Mouse (Mus musculus) kidney, postnatal 4 days (tissue): ENCODE data around the gene Gm45837.

ENCODE experiments used
- DNase-seq, 2 experiments: peaks; one replicate each; pipeline ENCODE4 v3.0.0; 2021; ENCODE audit warnings: mixed read lengths in 2 of 2

The Gm45837 gene

DNA sequence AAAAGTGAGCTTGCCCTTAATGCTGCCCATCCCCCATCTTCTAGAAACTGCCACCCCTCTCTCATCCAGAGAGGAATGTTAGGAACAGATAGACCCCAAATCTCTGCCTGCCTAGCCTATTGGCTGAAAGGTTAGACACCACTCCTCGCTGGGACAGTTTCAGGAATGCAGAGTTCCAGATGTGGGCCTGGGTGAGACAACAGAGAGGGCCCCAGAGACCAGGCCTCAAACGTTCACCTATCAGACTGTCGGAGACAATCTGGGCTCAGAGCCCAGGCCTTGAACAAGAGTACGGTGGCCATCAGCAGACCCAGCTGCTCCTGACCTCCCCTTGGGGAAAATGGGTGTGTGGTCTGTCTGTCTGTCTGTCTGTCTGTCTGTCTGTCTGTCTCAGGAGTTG, 17.7 kb upstream of the Gm45837 start:
- peak in 1 of 2 experiments; percentile 57 for DNase-seq

GRCm38 (mm10) chr7:101393694-101394504, 16.8 kb upstream of the Gm45837 start:
- DNase-seq = peak; percentile 80 to 87

DNA sequence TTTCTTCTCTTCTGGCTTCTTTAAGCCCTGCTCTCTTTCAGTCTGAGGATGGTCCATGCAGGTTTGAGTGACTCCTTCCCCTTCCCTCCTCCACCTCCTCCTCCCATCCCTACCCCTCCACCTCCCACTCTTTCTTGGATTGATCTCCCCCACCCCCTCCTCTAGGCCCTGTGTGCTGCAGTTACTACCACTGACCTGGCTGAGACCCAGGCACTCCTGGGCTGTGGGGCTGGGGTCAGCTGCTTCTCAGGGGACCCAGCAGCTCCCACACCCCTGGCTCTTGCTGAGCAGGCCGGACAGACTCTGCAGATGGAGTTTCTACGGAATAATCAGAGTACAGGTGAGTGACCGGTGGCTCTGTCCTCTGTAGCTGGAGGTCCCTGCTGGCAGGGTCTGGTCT, 16.1 kb upstream of the Gm45837 start:
- DNase-seq = no peak

- DNase-seq = peak; percentile 47 to 66
Measured at GRCm38 (mm10) chr7:101395471-101395870, 15.2 kb upstream of the Gm45837 start.

- no peak for DNase-seq
Measured at GRCm38 (mm10) chr7:101397175-101397574, 13.5 kb upstream of the Gm45837 start.

DNA sequence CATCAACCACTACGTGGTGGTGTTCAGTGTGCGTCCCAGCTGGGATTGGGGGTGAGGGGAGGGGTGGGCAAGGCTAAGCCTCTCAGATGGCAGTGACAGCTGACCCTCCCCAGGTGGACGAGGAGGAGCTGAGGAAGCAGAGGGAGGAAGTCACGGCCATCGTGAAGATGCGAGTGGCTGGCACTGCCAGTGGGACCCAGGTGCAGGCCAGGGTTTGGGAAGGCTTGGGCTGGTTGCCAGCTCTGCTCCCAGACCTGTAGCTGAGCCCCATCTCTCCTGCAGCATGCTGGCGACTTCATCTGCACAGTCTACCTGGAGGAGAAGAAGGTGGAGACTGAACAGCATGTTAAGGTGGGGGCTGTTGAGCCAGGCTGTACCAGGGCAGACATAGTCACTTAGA, 9.2 kb upstream of the Gm45837 start:
- no peak for DNase-seq

GRCm38 (mm10) chr7:101403831-101404230, 6.9 kb upstream of the Gm45837 start:
- no peak for DNase-seq

DNA sequence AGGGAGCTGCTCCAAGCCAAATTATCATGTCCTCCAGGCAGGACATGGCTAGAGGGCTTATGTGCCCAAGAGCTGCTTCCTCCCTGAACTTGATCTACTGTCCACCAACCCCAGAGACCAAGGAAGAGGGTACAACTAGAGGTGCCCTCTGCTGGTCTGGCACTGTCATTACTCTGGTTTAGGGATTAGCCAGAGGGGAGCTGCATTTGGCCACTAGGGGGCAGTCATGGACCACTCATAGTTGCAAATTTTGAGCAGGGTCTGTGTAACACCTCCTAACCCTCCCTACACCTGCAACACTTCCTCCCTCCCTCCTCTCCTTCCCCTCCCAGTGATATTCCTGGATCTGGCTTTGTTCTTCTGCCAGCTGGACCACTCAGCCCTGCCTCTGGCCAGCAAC, 2.1 kb downstream of the Gm45837 start:
- peak; percentile 91 to 92 for DNase-seq

DNA sequence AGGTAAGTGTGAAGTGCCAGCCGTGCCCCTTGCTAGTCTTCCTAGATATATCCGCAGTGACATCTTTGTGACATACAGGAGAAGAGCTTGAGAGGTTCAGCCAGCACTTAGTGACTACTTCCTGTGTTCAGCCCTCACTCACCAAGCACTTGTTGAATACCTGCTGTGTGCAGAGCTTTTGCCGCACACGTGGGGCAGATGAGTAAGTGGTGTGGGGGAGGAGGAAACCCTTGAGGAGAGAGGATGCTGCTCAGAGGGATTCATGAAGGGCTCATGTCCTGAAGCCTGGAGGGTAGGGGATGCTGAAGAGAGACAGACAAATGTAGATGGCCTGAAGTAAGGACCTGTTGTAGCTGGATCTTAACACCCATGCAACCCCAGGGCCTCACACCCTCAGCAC, 3.5 kb downstream of the Gm45837 start:
- DNase-seq = no peak

DNA sequence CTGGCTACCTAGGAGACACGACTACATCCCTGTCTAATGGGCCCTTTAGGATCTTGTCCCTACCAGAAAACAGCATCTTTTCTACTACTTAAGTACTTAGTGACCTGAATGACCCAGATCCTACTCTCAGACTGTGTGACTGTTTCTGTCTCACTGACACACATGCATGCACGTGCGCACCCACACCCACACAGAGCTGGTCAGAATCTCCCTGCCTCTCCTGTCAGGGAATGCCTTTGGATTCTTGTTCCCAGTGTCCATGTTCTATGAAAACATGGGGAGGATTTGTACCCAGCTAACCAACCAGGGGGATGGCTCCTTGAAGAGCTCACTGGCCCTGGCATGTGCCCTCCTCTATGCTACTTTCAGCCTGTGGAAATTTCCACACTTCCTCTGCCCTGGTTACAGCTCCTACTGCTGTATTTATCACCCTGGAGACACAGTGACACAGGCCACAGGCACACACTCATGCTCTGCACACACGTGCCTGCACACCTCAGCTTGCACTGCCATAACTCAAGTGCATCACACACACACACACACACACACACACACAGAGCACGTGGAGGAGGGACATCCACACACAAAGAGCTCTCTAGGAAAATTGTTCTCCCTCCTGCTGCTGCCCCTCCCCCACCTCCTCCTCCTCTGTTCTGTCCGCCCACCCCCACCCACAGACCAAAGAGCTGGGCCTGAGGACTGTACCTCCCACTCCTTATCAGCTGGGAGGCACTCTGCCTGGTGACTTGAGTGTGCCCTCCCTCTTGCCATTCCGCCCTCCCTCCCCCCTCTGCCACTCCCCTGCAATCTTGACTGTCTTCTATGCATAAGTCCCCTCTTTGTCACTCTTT, 4.2 kb downstream of the Gm45837 start:
- peak; percentile 68 to 77 for DNase-seq

DNA sequence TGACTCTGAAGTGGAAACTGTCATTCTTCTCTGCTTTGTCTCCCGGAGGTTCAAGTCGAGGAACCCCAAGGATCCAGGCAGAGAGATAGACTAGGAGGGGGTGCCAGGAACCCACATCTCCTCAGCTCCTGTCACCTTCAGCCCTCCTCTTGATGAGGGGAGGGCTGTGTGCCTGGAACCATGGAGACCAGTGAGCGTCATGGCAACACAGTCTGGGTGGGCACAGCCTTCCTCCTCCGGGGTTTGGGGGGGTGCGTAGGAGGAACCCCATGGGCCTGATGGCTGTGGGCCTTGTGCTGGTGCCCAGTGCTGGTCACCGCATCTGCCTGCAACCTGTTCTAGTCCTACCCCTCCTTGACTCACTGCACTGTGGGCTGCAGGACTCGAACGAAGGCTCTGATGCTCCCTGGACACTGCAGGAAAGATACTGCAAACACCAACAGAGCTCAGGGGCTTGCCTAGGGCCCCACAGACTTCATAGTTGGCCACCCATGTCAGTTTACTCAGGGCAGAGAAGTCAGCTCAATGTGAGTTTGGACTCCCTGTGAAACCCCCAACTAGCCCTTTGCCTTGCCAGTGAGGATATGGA, 4.9 kb downstream of the Gm45837 start:
- peak in 1 of 2 experiments; percentile 52 for DNase-seq

- DNase-seq = no peak
Measured at GRCm38 (mm10) chr7:101416391-101416790, 5.7 kb downstream of the Gm45837 start.

GRCm38 (mm10) chr7:101419013-101419770, 8.5 kb downstream of the Gm45837 start:
- peak; percentile 71 to 74 for DNase-seq

DNA sequence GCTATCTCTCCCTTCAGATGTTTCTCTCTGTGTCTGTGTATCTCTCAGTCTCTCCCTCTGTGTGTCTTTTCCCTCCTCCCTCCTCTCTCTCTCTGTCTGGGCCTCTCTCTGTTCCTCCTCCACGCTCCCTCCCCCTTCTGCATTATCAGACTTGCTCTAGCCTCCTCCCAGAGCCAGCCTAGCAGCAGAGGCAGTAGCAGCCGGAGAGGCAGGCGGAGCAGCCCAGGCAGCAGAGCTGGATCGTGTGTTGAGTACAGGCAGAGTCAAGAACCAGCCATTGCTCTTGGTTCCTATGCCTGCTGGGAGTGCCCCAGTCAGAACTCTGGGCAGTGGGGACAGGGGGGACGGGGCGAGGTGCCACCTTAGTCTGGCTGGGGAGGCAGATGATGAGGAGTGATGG, 10.8 kb downstream of the Gm45837 start, which contains the start of gene Pde2a:
Pde2a (plus strand) TSS at position 163 of the 400 bp plus-strand sequence.
- DNase-seq = no peak

DNA sequence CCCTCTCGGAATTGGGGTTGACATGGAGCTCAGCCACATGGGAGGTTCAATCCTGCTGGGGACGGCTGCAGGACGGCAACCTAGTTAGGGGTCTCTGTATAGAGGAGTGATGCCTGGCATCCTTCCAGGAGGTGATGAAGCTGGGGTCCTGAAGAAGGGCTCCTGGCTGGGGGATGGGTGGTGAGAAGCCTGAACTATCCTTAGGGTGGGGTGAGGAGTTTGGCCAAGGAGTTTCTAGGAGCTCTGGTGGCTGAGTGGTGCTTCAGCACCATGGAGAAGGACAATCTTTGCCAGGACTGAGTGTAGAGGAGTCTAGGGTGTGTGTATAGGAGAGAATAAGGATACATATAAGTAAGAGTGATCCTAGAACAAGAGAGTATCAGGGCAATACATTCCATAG, 11.4 kb downstream of the Gm45837 start:
- DNase-seq = peak; percentile 60 to 72

- DNase-seq = no peak
Measured at GRCm38 (mm10) chr7:101422646-101423045, 12.0 kb downstream of the Gm45837 start.

GRCm38 (mm10) chr7:101423970-101424369, 13.3 kb downstream of the Gm45837 start:
- no peak for DNase-seq

DNA sequence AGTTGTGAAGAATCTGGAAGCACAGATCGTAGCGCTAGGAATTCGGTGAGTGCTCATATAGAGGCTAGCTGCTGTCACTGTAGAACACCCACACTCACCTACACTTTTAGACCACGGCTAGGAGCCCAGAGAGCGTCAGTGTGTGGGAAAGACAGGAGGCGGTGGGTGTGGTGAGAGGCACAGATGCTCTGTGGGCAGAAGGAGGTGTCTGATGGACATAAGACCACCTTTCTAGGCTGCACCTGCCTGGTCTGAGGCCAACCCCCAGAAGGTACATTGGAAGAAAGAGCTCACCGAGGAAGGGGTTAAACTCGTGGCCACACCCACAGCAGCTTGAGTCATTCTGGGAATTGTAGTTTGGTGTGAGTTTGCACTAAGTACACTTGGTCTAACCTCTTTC, 16.0 kb downstream of the Gm45837 start:
- DNase-seq = no peak

DNA sequence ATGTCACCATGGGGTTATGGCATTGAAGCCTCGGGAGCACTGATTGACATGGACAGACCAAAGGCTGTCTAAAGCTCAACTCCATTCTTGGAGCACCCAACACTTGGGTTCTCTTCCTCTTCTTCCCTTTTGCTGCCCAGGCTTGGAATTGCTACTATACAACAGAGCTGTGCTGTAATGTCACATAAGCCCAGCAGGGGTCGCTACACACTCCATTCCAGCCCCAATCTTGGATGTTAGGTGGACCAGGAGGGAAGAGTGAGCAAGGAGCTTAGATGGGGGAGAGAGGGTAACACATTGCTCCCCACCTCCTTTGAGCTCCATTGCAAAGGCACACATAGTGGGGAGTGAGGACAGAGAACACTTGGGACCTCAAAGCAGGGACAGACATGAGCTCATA, 17.1 kb downstream of the Gm45837 start:
- DNase-seq = peak; percentile 56 to 65

GRCm38 (mm10) chr7:101435038-101435437, 24.4 kb downstream of the Gm45837 start:
- DNase-seq = no peak

DNA sequence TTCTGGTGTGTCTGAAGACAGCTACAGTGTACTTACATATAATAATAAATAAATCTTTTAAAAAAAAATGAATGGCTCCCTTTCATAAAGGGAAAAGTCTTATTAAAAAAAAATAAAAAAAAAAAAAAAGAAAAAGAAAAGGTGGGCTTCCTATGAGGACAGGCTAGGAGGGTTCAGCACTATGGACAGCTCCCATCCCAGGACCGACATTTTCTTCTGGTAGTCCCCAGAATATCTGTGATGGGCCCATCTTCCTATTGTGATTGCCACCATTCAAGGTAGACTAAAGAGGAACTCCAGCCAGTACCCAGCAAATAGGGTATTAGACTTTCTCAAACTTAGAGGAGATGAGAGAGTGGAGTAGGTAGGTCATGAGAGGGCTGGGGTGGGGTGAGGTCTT, 27.2 kb downstream of the Gm45837 start:
- peak; percentile 70 to 71 for DNase-seq

DNA sequence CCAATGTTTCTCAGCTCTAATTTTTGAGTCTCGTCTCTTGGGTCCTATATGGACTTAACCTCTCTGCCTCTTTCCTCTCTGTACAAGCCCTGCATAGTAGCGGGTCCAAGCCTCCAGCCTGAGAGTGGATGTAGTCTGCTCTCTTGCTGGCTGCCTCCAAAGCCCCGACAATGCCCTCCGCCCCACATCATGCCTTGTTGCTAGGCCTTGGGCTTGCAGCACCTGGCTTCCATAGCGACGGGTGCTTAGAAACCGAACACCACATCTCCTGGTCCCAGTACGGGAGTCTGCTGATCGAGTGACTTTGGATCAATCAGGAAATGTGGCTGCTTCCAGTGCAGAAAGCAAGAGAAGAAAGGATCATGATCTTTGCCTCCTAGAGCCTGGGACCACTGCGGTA, 32.4 kb downstream of the Gm45837 start:
- no peak for DNase-seq

DNA sequence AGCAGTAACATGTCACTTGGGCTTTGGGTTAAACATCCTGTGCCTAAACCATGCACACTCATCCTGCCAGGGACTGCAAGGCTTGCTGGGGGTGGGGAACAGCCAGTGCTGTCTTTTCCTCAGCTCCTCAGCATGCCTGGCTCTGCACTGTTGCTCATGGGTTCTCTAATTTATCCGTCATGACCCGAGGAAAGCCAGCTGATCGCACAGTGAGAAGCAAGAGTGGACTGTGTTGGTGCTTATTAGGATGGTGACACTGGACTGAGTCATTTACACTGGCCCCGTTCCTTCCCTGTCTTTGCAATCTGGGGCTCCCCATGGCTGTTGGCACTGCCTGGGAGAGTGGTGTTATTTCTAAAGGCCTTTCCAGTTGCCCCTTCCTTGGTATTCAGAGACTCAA, 33.5 kb downstream of the Gm45837 start:
- DNase-seq = no peak
